Mouse (Mus musculus) lung, postnatal 0 days (tissue): ENCODE measurements around the gene Iqgap2.

Experiments
- CTCF ChIP-seq: IDR thresholded peaks from 2 replicates; pipeline ENCODE4 v1.5.1; 2016; ENCODE audit warnings: antibody characterized with exemption, mild to moderate bottlenecking
- EP300 ChIP-seq: IDR thresholded peaks from 2 replicates; pipeline ENCODE4 v1.6.1; 2016; ENCODE audit warnings: antibody characterized with exemption, mild to moderate bottlenecking, control low read depth

DNA sequence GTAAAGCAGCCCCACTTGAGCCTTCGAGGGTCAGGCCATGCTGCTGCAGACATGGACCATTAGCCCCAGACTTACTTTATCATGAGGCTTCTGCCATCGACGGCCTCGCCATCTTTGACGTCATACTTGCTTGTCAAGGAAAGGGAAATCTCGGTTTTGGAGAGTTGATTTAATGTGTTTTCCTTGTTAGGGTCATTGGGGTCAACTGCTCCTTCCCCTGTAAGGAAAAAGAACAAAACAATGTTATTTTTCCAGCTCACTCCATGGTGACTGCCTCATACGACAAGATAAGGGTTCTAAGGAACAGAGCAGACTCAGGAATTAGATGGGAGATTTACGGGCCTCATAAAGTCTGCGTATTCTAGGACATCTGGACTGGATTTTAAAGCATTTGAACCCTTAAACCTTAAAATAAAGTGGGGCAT, 245.0 kb downstream of the Iqgap2 start:
- TF ChIP-seq CTCF (no peak), EP300 (no peak)
